Mouse (Mus musculus) activated CD4-positive, CD25-positive, alpha-beta regulatory T cell, adult 4 months (primary cell): ENCODE measurements around the gene Irgm2. TPM values are rescaled to one million over a fixed set of nuclear protein-coding genes. Genes with fewer than 3 reads are reported as not detected.

Experiments used
- ATAC-seq: one replicate; pipeline ENCODE4 v1.8.0; 2017
- polyA plus RNA-seq, 2 experiments: library from polyadenylated mRNA; unstranded; fragments of 100-300 nt; shearing (Covaris generic); gene quantifications; one replicate each; pipeline ENCODE4 v1.2.1; 2017

Irgm2 gene
- polyA plus RNA-seq, 2 experiments from 2014 or later, result 52.8 to 55.5 TPM

GRCm38 (mm10) chr11:58262336-58262735 lies 62.9 kb downstream of the Irgm2 start:
- no peak for ATAC-seq

- ATAC-seq, result no peak
These were observed 64.1 kb downstream of the Irgm2 start for GRCm38 (mm10) chr11:58263516-58263915.

- no peak for ATAC-seq
These were observed 65.1 kb downstream of the Irgm2 start for GRCm38 (mm10) chr11:58264546-58264945.

DNA sequence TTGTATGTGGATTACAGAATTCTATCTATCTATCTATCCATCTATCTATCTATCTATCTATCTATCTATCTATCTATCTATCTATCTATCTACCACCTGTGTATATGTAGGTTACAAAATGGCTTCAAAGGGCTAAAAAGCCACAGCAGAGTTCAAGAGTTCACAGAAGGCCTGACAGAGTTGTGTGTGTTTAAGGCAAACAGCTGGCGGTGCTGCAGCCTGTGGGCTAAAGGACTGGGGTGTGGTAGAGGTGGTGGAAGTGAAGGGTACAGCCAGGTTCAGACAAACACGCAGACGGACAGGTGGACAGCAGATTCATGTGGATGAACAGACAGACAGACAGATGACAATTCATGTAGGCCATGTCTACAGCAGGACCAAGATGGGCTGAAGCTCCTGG lies 68.9 kb downstream of the Irgm2 start:
- ATAC-seq, result no peak

Other genes starting within 250 kb of the Irgm2 start
- gene Larp1, start 190.6 kb upstream of the Irgm2 start, polyA plus RNA-seq, result 10 to 100 TPM; 20.0 to 26.8 TPM
- under 1 TPM in 1 of 2 experiments, not detected in 1; 0.22 TPM for gene Gm12248, start 106.5 kb upstream of the Irgm2 start, polyA plus RNA-seq
- gene Cnot8, start 95.5 kb upstream of the Irgm2 start, polyA plus RNA-seq, result 10 to 100 TPM; 76.7 to 88.9 TPM
- 1 to 10 TPM; 4.9 to 6.3 TPM for gene Gemin5, start 31.1 kb upstream of the Irgm2 start, polyA plus RNA-seq
- 10 to 100 TPM; 63.7 to 66.7 TPM for gene Mrpl22, start 28.0 kb upstream of the Irgm2 start, polyA plus RNA-seq
- gene Igtp, start 62 bp upstream of the Irgm2 start, polyA plus RNA-seq, result 100 to 1,000 TPM; 396 to 413 TPM
- gene 4930438A08Rik, start 75.2 kb downstream of the Irgm2 start, polyA plus RNA-seq, result not detected
- gene Zfp692, start 107.5 kb downstream of the Irgm2 start, polyA plus RNA-seq, result 10 to 100 TPM in 1 of 2 experiments, 1 to 10 TPM in 1; 6.5 to 10.3 TPM
- gene Zfp672, start 130.7 kb downstream of the Irgm2 start, polyA plus RNA-seq, result 10 to 100 TPM; 43.4 to 44.5 TPM
- gene Sh3bp5l, start 131.1 kb downstream of the Irgm2 start, polyA plus RNA-seq, result 1 to 10 TPM; 3.7 to 5.9 TPM
- gene Lypd8, start 179.4 kb downstream of the Irgm2 start, polyA plus RNA-seq, result not detected
- not detected for gene 1810065E05Rik, start 221.5 kb downstream of the Irgm2 start, polyA plus RNA-seq
- gene Gm12253, start 232.9 kb downstream of the Irgm2 start, polyA plus RNA-seq, result not detected